Mouse (Mus musculus): ENCODE measurements around the gene Slc25a42.

Gene Slc25a42

DNA sequence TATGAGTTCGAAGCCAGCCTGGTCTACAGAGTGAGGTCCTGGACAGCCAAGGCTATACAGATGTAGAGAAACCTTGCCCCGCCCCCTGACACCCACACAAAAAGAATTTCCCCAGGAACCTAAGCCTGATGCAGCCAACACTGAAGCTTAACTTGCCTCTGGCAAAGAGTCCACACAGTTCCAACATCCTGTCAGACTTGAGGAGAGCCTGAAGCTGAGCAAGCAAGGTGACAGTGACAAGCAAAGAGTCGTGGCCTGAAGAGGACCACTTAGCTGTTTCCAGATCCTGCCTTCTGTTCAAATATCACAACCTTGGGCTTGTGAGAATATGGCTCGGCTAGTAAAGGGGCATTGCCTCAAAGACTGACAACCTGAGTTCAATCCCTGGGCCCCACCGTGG, 3.0 kb upstream of the Slc25a42 start:
- DNase-seq (ENCODE audit: low read depth, low spot score) = no peak

GRCm38 (mm10) chr8:70214411-70214810, 2.3 kb upstream of the Slc25a42 start:
- no peak for DNase-seq (ENCODE audit: low read depth, low spot score)

- no peak for DNase-seq (ENCODE audit: low read depth, low spot score)
Observed at GRCm38 (mm10) chr8:70211726-70212111, 386 bp downstream of the Slc25a42 start.

GRCm38 (mm10) chr8:70211275-70211674, 830 bp downstream of the Slc25a42 start:
- DNase-seq (ENCODE audit: low read depth, low spot score) = peak; percentile 24

DNA sequence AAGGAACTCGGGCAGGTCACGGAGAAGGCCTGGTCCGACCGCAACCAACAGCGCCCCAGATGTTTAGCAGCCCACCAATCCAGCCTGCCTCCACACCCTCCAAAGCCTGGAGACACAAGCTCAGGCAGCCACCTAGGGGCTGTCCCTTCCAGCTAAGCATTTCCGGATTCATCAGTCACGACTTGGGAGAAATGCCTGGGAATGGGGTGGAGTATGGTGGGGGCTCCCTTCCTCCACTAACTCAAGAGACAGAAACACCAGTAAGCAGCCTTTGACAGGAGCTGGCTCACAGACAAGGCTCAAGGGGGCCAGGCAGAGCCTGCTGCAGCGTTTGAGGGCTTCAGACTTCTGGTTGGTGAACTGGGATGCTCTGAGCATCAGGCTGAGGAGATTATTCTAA, 1.6 kb downstream of the Slc25a42 start:
- DNase-seq (ENCODE audit: low read depth, low spot score) = no peak

DNA sequence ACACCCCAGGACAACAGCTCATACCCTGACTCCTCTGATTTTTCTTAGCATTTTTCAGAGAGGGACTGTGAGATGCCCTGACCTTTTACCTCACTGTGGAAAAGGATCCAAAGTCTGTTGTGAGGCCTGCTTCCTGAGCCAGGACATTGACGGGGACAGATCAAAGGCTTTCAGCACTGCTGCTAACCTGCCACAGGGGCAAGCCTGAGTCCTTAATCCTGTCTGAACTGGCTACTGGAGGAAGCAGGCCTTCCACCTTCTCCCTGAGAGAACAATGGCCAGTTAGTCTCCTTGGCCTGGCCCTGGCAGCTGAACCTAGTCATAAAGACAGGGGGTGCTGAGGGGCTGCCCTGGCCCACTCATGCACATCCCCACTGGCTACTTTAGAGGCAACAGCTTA, 4.0 kb downstream of the Slc25a42 start:
- no peak for DNase-seq (ENCODE audit: low read depth, low spot score)

- no peak for DNase-seq (ENCODE audit: low read depth, low spot score)
Observed at GRCm38 (mm10) chr8:70204757-70205156, 7.3 kb downstream of the Slc25a42 start.

DNA sequence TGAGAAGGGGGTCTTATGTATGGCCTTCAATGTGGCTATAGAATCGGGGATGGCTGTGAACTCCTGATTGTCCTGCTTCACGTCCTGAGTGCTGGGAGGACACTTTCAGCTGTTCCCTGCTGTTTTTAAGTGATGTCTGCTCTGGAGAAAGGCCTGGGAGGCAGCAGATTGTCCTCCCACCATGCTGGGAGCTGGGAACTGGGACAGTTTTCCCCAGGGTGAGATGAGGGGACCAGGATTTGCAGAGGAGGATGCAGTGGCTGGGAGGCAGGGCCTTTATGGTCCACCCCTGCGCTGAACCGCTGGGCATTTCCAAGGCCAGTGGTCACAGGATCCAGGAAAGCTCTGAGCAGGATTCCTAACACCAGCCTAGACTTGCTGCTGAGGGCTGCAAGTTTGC, 9.0 kb downstream of the Slc25a42 start:
- DNase-seq (ENCODE audit: low read depth, low spot score) = no peak

DNA sequence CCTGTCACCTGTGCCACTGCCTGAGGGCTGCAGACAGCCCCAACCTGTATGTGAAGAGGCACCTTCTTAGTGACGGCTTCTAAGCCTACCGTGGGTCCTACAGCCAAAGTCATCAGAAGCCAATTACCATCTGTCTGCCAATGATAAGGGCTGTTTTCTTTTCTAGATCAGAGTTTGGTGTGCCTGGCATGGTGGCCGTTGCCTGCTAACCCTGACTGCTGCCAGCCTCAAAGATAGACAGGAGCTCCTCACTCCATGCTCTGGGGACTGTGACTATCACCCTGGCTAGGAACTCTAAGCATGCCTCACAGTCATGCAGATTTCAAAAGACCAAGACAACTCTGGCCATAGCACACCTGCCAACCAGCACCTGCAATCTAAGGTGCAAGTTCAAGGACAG, 10.7 kb downstream of the Slc25a42 start:
- no peak for DNase-seq (ENCODE audit: low read depth, low spot score)

DNA sequence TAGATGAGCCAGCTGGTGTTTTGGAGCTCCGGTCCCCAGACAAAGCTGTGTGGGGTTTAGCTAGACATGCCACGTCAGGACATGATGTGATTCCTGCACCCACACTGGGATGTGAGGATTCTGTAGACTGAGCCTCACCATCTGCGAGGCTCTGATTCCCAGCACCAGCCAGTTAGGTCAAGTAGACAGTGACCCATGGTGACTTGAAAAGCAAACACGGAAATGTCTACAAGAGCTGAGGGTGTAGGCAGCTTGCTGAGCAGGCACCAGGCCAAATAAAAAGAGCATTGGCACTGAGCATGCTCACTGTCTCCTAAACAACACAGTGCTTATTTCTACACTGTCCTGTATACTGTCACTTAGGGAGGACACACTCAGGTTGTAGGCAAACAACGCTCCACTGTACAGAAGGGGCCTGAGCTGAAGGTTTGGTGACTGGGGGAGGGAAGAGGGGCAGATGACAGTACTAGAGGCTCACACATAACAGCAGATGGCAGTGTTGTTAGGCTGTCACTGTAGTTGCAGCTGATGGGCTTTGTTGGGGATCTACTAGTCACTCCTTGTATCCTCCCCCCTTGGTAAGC, 11.9 kb downstream of the Slc25a42 start:
- DNase-seq (ENCODE audit: low read depth, low spot score) = no peak

DNA sequence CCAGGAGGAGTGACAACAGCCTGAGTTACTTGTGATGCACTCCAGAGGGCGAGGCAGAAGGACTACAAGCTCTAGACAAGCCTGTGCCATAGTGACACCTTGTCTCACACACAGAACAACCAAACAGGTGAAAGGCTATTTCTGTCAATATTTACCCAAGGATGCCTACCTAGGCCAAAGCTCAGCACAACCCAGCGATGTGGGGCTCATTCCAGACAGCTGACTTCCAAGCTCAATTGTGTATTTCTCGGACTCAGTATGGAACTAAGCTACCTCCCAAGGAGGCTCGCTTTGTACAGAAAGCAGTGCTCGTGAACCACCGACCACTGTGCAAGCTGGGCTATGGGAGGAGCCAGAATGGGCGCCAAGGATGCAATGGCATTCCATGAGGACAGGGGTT, 14.5 kb downstream of the Slc25a42 start:
- DNase-seq (ENCODE audit: low read depth, low spot score) = no peak

DNA sequence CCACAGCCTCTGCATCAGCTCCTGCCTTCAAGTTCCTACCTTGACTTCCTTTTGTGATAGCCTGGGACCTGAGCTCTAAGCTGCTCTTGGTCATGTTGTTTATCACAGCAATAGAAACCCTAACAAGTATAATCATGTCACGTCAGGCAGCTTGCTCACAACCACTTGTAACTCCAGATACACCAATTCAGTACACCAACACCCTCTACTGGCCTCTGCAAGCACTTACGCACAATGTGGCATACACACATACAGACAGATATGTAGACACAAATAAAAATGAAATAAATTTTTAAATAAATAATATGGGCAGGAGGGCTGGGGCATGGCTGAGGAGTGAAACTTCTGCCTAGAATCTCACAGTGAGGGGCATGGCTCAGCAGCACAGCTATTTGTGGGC, 16.3 kb downstream of the Slc25a42 start:
- DNase-seq (ENCODE audit: low read depth, low spot score) = no peak

- no peak for DNase-seq (ENCODE audit: low read depth, low spot score)
Observed at GRCm38 (mm10) chr8:70194191-70194590, 17.9 kb downstream of the Slc25a42 start.

DNA sequence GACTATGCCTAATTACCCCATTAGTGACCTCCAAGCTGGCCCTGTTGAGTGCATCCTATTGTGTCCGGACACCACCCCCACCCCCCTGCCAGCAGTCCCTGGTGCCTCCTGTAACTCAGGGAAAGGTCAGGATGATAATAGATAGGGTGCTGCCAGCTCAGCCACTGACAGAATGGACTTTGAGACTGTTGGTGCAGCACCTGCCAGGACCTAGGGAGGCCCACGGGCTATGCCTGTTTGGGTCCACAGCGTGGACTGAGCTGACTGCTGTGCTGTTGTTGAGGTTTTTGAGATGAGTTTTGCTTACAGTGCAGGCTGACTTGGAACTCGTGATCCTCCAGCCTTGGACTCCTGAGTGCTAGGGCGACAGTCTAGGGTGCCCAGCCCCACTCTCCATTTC, 18.9 kb downstream of the Slc25a42 start:
- no peak for DNase-seq (ENCODE audit: low read depth, low spot score)

GRCm38 (mm10) chr8:70188707-70189106, 23.4 kb downstream of the Slc25a42 start:
- DNase-seq (ENCODE audit: low read depth, low spot score) = no peak

- no peak for DNase-seq (ENCODE audit: low read depth, low spot score)
Observed at GRCm38 (mm10) chr8:70183194-70183593, 28.9 kb downstream of the Slc25a42 start.

- no peak for DNase-seq (ENCODE audit: low read depth, low spot score)
Observed at GRCm38 (mm10) chr8:70181903-70182252, 30.2 kb downstream of the Slc25a42 start.

GRCm38 (mm10) chr8:70181212-70181902, 30.7 kb downstream of the Slc25a42 start:
- DNase-seq (ENCODE audit: low read depth, low spot score) = no peak

- peak; percentile 34 for DNase-seq (ENCODE audit: low read depth, low spot score)
Observed at GRCm38 (mm10) chr8:70179082-70179481, 33.0 kb downstream of the Slc25a42 start.

DNA sequence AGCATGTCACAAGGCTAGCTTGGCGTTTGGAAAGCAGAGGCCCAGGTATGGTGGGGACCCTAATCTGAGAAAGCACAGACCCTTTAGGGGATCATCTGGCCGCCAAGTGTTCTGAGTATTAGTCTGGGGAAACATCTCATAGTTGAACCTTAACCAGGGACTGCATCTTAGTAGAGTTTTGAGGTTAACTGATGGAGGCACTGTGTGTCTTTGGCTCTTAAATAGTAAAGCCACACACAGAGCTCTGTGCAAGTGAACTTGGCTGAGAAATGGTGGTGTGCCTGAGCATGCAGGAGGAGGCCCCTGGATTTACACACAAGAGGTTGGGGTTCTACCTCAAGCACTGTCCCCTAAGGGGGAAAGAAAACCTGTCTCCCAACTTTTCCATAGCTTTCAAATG, 33.9 kb downstream of the Slc25a42 start:
- no peak for DNase-seq (ENCODE audit: low read depth, low spot score)

GRCm38 (mm10) chr8:70174079-70174478, 38.0 kb downstream of the Slc25a42 start:
- no peak for DNase-seq (ENCODE audit: low read depth, low spot score)

- no peak for DNase-seq (ENCODE audit: low read depth, low spot score)
Observed at GRCm38 (mm10) chr8:70173320-70173719, 38.8 kb downstream of the Slc25a42 start.

GRCm38 (mm10) chr8:70172043-70172681, 39.9 kb downstream of the Slc25a42 start, which contains the start of gene Tmem161a:
Gene Tmem161a, plus strand, starts transcription at chr8:70172356.
- peak; percentile 91 for DNase-seq (ENCODE audit: low read depth, low spot score)

All from CD4-positive helper T cell, adult 2 months (primary cell).